Mouse (Mus musculus): Measurements from ENCODE around the gene Echdc2. TPM values are rescaled to one million over a fixed set of nuclear protein-coding genes. Genes with fewer than 3 reads are reported as not detected.

Echdc2 gene
- 0.57 TPM for polyA plus RNA-seq (2017; shearing (Covaris generic))

GRCm38 (mm10) chr4:108165152-108165895 is at the start of gene Echdc2:
Gene Echdc2, plus strand, starts transcription at chr4:108165437.

GRCm38 (mm10) chr4:108144880-108145279 is 20.4 kb upstream of the Echdc2 start, which contains the start of gene Scp2:
Gene Scp2, minus strand, starts transcription at chr4:108144998.

GRCm38 (mm10) chr4:108217332-108218179 is 52.3 kb downstream of the Echdc2 start, which contains the start of gene Zyg11a:
Gene Zyg11a, minus strand, starts transcription at chr4:108218048.

Other genes with a start within 250 kb of the Echdc2 start
- gene Cpt2, start 241.8 kb upstream of the Echdc2 start, polyA plus RNA-seq (2017; shearing (Covaris generic)) = 4.5 TPM
- gene Slc1a7, start 197.1 kb upstream of the Echdc2 start, polyA plus RNA-seq (2017; shearing (Covaris generic)) = not detected
- not detected for gene Podn, start 69.0 kb upstream of the Echdc2 start, polyA plus RNA-seq (2017; shearing (Covaris generic))
- gene Scp2, start 20.4 kb upstream of the Echdc2 start, polyA plus RNA-seq (2017; shearing (Covaris generic)) = 307 TPM
- gene Zyg11a, start 52.6 kb downstream of the Echdc2 start, polyA plus RNA-seq (2017; shearing (Covaris generic)) = not detected
- gene Zyg11b, start 135.7 kb downstream of the Echdc2 start, polyA plus RNA-seq (2017; shearing (Covaris generic)) = 45.5 TPM
- gene Coa7, start 162.7 kb downstream of the Echdc2 start, polyA plus RNA-seq (2017; shearing (Covaris generic)) = 52.1 TPM
- gene Shisal2a, start 217.9 kb downstream of the Echdc2 start, polyA plus RNA-seq (2017; shearing (Covaris generic)) = not detected
- 0.73 TPM for gene Gpx7, start 241.5 kb downstream of the Echdc2 start, polyA plus RNA-seq (2017; shearing (Covaris generic))